Mouse (Mus musculus): ENCODE measurements around the gene Cat. TPM values are rescaled to one million over a fixed set of nuclear protein-coding genes. Genes with fewer than 3 reads are reported as not detected.

Cat gene
- polyA plus RNA-seq, 1 experiment: 216 TPM

DNA sequence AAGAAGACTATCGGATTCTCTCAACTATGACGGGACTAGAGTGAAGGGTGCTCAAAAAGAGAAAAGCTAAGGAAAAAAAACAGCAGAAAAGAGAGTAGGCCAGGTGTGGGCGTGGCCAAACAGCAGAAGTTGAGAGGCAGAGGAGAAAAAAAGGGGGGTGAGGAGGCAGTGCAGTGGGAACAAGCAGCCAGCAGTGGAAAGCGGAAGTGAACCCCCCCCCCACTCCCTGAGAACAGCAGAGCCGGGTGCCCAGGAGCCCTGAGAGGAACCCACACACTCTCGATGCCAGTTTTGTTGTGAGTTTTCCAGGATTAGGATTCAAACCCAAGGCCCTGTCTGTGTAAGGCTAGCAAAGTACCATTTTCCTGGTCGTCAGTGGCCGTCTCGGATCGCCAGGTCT is 25.9 kb downstream of the Cat start:
- no peak for TF ChIP-seq GATA1 (IDR thresholded peaks at IDR 0.05; ENCODE audit: low read length)

DNA sequence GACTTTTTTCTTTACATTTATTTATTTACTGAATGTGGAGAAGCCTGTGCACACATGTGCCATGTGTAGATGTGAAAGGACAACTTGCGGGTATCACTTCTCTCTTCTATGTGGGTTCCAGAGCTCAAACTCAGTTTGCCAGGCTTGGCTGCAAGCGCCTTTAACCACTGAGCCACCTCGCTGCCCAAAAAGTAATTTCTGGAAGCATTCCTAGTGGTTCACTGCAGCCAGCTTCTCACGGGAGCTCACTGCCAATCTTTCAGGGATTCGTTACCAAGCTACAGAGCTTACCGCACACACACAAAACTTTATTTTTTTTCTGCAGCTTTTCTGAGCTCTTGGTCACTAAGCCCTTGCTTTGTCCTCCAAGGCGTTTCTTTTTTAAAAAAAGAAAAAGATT is 27.3 kb downstream of the Cat start:
- no peak for TF ChIP-seq GATA1 (IDR thresholded peaks at IDR 0.05; ENCODE audit: low read length)

DNA sequence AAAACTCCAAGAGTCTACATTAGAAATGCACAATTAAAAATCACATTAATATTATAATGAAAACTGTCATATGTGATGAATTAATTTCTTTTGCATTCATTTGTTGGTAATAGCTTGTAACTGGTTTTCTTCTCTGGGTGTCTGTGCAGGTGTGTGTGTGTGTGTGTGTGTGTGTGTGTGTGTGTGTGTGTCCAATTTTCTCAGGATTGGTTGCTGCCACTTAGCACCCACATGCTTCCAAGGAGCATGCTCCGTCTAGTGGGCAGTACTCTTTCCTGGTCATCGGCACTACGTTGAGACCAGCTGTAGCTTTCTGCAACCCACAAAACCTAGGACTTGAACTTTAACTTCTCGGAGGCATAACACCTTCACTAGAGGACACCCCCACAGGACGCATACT is 27.9 kb downstream of the Cat start:
- TF ChIP-seq GATA1 (IDR thresholded peaks at IDR 0.05; ENCODE audit: low read length): no peak

DNA sequence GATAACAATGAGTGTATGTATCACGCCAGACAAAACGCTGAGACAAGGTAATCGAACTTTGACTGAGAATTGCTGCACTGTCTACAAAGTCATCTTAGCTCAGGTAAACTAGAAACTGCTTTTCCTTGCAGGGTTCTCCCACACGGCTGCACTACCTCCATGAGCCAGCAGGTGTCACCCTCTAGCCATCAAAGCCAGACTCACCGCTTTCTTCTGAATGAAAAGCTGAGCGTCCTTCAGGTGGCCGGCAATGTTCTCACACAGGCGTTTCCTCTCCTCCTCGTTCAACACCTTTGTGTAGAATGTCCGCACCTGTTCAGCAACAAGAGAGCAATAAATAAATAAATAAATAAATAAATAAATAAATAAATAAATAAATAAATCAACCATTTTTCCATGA is 28.3 kb downstream of the Cat start:
- no peak for TF ChIP-seq GATA1 (IDR thresholded peaks at IDR 0.05; ENCODE audit: low read length)

DNA sequence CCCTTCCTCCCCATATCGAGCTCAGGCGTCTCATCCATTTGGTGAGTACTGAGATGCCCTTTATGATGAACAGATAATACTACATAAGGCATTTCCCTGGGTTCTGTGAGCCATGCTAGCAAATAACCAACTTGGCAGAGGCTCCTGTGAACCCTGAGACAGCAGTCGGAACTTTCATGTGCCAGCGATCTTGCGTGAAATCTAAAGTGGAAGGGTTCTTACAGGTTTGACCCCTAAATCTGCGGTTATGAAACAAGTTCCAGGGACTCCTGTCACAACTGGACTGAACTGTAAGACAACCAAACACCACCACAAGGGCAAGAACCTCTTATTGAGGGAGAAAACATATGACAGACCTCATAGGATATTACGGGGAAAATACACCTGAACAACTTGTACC is 29.2 kb downstream of the Cat start:
- TF ChIP-seq GATA1 (IDR thresholded peaks at IDR 0.05; ENCODE audit: low read length): no peak

DNA sequence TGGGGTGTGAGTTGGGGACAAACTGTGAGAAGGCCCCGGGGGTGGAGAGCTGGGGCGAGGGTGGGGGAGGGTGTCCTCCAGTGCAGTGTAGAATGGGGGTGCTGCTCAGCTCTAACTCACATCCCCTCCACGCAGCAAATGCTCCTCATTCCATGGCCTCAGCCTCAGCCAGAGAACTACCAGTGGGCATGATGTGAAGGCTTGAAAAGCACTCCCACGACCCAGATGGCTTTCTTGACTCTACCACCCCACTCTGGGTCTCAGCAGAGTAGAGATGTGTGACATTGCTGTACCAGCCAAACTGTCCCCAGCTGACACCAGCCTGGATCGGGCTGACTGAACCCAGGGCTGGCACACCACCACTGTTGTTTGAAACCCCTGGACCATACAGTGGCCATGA is 32.4 kb downstream of the Cat start:
- no peak for TF ChIP-seq GATA1 (IDR thresholded peaks at IDR 0.05; ENCODE audit: low read length)

DNA sequence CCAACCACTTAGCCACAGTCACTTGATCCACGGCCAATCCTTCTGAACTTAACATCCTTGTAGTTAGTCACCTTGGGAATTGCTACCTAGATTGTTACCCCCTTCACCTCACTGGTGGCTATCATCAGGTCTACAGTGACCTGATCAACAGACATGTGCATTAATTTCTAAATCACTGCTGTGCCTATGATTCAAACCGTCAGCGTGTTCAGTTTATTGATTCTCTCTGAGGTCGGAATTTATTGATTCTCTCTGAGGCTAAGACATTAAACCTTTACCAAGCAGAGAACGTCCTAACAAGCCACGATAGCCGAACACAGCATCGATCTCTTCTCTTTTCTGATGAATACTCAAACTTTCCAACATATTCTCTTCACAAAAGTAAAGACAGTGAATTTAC is 34.7 kb downstream of the Cat start:
- TF ChIP-seq GATA1 (IDR thresholded peaks at IDR 0.05; ENCODE audit: low read length): no peak

DNA sequence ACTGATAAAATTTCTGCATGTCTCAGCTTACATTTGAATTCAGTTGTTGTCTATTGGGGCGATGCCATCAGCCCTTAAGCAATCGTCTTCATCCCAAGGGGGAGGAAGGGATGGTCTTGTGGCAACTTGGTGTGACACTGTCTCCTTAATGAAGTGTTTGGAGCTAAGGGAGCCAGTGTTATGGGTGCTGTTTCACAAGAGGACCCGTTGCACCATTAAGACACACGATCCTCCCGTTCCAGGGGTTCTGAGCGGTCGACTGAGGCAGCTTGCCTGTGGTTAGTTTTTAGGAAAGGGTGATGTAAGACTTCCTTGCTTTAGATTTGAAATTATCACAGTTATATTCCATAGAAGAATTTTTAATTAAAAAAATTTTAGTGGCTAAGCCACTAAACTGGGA is 35.1 kb downstream of the Cat start:
- no peak for TF ChIP-seq GATA1 (IDR thresholded peaks at IDR 0.05; ENCODE audit: low read length)

DNA sequence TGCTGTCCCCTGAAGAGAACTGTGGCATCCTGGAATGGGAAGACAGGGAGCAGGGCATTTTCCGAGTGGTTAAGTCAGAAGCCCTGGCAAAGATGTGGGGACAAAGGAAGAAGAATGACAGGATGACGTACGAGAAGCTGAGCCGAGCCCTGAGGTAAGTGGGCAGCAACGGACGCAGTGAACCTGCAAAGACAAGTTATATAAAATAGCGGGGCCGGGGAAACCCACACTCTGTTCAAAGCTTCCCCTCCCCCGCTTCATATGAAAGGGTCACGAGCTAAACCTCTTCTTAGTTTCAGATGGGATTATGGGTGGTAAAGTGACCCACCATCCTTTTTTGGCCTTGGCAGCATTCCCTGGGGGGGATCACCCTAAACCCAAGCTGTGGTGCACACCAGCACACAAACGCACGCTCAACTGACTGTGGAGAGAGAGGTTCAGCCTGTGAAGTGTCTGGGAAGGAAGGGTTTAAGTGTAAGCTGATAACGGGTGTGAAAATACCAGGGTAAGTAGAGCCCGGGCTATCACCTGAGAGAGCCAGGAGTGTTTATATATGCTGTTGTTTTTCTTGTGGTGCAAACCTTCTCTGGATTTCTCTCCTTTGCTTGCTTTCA is 35.9 kb downstream of the Cat start:
- no peak for TF ChIP-seq GATA1 (IDR thresholded peaks at IDR 0.05; ENCODE audit: low read length)

DNA sequence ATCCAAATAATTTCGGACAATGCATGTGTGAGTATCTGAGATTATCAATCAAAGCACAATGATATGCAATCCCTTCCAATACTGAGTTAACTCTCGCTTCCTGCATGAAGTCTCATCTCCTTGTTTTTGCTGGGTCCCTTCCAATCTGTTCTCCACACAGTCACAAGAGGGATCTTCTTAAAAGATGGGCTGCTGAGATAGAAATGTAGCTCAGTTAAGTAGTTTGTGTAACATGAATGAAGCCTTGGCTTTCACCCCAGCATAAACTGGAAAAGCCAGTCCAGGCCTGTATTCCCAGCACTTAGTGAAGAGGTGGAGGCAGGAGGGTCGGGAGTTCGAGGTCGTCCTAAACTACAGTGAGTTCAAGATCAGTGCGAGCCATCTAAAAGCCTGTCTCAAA is 38.6 kb downstream of the Cat start:
- TF ChIP-seq GATA1 (IDR thresholded peaks at IDR 0.05; ENCODE audit: low read length): no peak

DNA sequence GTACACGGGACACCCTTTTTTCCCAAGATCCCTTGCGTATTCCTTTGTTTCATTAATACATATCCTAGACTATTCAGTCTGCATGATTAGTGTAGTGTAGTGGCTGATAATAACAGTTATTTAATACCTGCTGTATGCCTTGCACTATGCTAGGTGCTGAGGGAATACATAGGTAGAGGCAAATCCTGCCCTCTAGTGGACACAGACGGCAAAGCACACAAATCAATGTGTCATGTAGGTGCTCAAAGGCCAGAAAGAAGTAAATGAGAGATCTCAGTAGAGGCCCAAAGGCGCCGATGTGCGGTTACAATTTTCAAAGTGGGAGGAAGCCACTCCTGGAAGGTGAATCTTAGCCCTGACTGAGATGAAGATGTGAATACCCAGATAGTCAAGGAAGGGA is 39.2 kb downstream of the Cat start:
- no peak for TF ChIP-seq GATA1 (IDR thresholded peaks at IDR 0.05; ENCODE audit: low read length)

DNA sequence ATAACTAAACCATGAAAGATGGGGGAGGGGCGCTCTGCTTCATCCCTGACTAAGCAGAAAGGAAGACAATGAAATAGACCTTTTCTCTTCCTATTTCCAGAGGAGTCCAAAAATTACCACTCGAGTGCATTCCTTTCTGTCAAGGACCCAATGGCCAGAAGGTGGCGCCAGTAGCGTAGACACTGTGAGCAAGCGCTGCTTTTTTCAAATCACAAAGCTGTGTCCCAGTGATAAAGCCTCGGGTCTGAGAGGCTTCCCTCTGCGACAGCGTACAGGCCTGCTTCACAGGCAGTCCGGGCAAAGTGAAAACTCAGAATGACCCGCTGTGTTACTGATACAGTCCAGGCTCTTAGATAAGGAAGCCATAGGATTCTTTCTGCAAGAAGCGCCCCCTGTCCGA is 45.2 kb downstream of the Cat start:
- no peak for TF ChIP-seq GATA1 (IDR thresholded peaks at IDR 0.05; ENCODE audit: low read length)

DNA sequence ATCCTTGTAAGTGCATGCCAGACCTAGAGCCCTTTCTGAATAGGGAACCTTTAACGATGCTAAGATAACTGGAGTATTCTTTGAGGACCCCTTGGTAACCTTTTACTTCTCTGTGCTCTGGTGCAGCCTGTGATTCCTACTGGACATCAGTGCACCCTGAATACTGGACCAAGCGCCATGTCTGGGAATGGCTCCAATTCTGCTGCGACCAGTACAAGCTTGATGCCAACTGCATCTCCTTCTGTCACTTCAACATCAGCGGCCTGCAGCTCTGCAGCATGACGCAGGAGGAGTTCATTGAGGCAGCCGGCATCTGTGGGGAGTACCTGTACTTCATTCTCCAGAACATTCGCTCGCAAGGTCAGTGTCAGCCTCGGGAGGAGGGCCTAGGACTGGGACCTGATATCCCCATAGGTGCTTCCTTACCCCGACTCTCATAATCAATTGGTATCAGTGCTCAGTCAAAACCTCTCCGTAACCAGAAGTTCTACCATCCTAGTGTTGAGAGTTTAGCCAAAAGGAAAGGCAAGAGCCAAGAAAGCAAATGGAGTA is 45.8 kb downstream of the Cat start:
- no peak for TF ChIP-seq GATA1 (IDR thresholded peaks at IDR 0.05; ENCODE audit: low read length)

DNA sequence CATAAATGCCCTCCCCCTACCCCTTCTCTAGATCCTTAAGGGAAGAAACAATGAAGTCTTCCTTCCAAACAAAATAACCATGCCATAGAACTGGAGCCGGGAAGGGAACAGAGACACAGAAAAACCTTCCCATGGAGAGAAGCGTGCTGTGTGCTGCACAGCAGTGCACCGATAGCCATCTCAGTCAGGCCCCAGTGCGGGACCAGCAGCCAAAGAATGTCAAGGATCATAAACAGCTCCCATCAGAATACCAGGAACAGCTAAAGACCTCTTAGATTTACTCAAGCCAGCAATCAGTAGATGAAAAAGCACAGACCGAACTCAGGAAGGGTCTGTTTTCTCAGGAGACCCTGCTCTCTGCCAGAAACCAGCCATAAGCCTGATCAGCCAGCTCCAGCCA is 48.4 kb downstream of the Cat start:
- TF ChIP-seq GATA1 (IDR thresholded peaks at IDR 0.05; ENCODE audit: low read length): no peak

DNA sequence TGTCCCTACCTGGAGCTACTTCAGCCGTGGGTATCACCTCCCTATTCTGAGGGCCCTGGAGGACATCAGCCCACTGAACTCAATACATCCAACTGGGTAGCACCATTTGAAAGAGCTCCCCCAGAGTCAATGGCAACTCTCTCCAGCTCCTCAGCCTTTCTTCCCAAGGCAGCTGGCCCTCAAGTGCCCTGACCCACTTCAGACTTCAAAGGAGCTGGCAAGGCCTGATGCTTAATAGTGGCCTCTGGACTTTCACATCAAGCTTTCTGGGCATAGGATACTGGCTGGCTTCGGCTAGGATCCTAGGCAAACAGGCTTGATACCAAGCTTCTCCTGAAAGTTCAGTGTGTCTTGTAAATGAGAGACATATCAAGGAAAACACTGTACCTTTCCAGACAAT is 49.9 kb downstream of the Cat start:
- no peak for TF ChIP-seq GATA1 (IDR thresholded peaks at IDR 0.05; ENCODE audit: low read length)

DNA sequence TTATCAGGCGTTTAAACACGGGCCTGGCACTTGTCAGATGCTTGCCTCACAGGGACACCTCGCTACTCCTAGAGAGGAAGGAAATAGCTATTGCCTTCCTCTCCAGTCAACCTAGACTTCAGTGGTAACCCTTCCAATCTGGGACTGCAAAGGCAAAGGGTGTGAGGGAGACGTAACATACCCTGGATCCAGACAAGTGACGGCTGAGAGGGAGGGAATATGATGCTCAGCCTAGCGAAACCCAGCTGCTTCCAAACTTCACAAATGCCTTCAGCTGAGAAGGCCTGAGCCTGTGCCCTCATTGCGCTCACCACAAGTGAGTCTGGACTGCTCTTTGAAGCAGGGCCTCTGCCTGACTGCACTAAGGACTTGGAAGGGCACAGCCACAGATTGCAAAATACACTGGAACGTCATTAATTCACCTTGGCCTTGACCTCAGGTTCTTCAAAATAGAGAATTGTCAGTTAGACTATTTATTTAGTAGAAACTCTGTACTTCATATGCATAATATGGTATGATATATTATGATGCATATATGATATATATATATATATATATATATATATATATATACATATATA is 52.2 kb downstream of the Cat start:
- TF ChIP-seq GATA1 (IDR thresholded peaks at IDR 0.05; ENCODE audit: low read length): no peak

DNA sequence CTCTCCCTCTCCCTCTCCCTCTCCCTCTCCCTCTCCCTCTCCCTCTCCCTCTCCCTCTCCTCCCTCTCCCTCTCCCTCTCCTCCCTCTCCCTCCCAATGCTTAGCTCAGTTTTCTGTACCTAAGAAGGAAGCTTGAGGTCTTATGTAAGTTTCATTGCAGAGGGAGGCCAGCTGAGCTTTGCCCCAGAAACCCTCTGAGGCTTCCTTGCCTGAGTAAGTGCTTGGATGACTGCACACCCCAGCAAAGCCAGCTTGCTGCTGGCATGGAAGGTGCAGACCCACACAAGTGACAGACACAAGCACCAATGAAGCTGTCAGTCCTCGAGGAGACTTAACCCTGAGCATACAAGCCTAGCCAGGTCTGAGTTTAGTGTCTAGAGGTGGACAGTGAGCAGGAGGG is 54.2 kb downstream of the Cat start:
- no peak for TF ChIP-seq GATA1 (IDR thresholded peaks at IDR 0.05; ENCODE audit: low read length)

All from G1E-ER4 (cell line).